Mouse (Mus musculus) ovary, adult 18-20 months (tissue): ENCODE results near the gene Acp5.

Experiments
- DNase-seq: peaks from one replicate; pipeline ENCODE4 v3.0.0; 2022; ENCODE audit warnings: low spot score, mixed read lengths

Acp5 gene

GRCm38 (mm10) chr9:22139746-22140145 lies 4.2 kb upstream of the Acp5 start:
- no peak for DNase-seq

- DNase-seq, result no peak
Measured at GRCm38 (mm10) chr9:22138480-22138879, 3.0 kb upstream of the Acp5 start.

GRCm38 (mm10) chr9:22136765-22137547 lies 1.4 kb upstream of the Acp5 start:
- no peak for DNase-seq

GRCm38 (mm10) chr9:22134988-22135643 lies 395 bp downstream of the Acp5 start:
- no peak for DNase-seq

- no peak for DNase-seq
Measured at GRCm38 (mm10) chr9:22134246-22134890, 1.1 kb downstream of the Acp5 start.

- no peak for DNase-seq
Measured at GRCm38 (mm10) chr9:22132220-22132619, 3.3 kb downstream of the Acp5 start.

- peak; percentile 48 for DNase-seq
Measured at GRCm38 (mm10) chr9:22131226-22131981, 4.1 kb downstream of the Acp5 start.

- DNase-seq, result no peak
Measured at GRCm38 (mm10) chr9:22125246-22126027, 10.1 kb downstream of the Acp5 start.

- no peak for DNase-seq
Measured at GRCm38 (mm10) chr9:22124169-22124568, 11.3 kb downstream of the Acp5 start.

GRCm38 (mm10) chr9:22123069-22123609 lies 12.4 kb downstream of the Acp5 start:
- no peak for DNase-seq

GRCm38 (mm10) chr9:22122005-22122404 lies 13.5 kb downstream of the Acp5 start:
- DNase-seq, result no peak

GRCm38 (mm10) chr9:22121545-22121944 lies 14.0 kb downstream of the Acp5 start:
- DNase-seq, result no peak

GRCm38 (mm10) chr9:22119543-22119942 lies 16.0 kb downstream of the Acp5 start:
- no peak for DNase-seq

GRCm38 (mm10) chr9:22117754-22118456 lies 17.6 kb downstream of the Acp5 start:
- no peak for DNase-seq

GRCm38 (mm10) chr9:22116740-22117426 lies 18.6 kb downstream of the Acp5 start, which contains the start of gene Elof1:
Elof1 (minus strand) TSS chr9:22117172.
- DNase-seq, result peak; percentile 91

- no peak for DNase-seq
Measured at GRCm38 (mm10) chr9:22116086-22116485, 19.4 kb downstream of the Acp5 start.

- no peak for DNase-seq
Measured at GRCm38 (mm10) chr9:22115635-22116034, 19.9 kb downstream of the Acp5 start.

GRCm38 (mm10) chr9:22108194-22108593 lies 27.3 kb downstream of the Acp5 start:
- no peak for DNase-seq

GRCm38 (mm10) chr9:22099922-22100321 lies 35.6 kb downstream of the Acp5 start:
- DNase-seq, result no peak
